Mouse (Mus musculus): ENCODE measurements around the gene Mog. TPM values are rescaled to one million over a fixed set of nuclear protein-coding genes. Genes with fewer than 3 reads are reported as not detected.

Gene Mog
- total RNA-seq, 2 experiments from 2014 or later: 42.6 to 45.6 TPM

DNA sequence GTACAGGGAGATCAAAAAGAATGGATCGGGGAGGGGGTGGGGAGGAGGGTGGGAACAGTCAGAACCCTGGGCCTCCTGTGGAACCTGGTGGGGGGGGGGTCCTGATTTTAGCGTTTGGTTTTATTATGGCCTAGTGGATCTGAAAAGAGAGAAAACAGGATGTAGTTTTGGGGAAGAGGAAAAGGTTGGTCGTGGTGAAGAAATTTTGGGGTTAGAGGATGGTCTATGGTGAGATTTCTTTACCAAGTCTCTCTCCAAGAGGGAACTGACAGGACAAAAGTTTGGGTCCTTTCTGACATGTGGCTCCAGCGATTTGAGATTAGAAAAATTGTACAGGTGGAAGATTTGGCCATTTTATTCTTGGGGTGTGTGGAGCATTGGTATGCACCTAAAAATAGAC is 28.5 kb upstream of the Mog start:
- Histone ChIP-seq H3K27ac (peak overlapping the region; percentile 96), H3K4me3 (peak overlapping the region; percentile 89)
- no peak for TF ChIP-seq CTCF (conservative IDR thresholded peaks at IDR 0.05)
- no peak for DNase-seq (ENCODE audit: low spot score in 2 of 2)

DNA sequence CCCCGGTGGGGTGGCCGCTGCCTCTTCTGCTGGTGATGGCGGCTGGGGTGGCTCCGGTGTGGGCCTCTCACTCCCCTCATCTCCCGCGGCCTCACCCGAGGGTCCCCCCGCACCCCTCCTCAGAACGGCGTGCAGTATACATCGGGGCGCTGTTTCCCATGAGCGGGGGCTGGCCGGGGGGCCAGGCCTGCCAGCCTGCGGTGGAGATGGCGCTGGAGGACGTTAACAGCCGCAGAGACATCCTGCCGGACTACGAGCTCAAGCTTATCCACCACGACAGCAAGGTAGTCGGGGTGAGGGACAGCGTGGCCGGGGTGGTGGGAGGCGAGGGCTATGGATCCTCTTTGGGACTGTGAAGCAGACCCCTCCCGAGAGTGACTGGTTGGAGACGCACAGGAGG is 27.7 kb upstream of the Mog start:
- Histone ChIP-seq H3K4me3 (peak overlapping the region; percentile 89), H3K27ac (peak overlapping the region; percentile 96)
- DNase-seq (ENCODE audit: low spot score in 2 of 2): peak in 1 of 2 experiments; percentile 40
- no peak for TF ChIP-seq CTCF (conservative IDR thresholded peaks at IDR 0.05)

DNA sequence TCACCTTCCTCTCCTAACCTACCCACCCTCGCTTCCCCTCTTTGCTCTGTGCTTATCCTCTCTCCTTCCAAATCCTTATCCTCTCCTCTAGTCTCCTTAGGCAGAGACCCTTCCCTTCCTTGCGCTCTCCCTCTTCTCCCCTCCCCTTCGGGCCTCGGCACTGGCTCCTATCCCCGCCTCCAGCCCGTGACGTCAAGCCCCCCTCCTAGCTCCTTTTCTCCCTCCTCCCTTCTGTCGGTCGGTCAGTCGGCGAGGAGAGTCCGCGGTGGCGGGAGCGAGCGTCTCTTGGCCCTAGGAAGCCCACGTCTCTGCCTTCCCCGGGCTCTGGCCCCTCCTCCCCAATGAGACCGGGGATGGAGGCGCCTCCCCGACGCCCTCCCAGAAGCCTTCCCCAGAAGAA is 27.2 kb upstream of the Mog start:
- H3K27ac ChIP-seq: peak overlapping the region; percentile 96
- TF ChIP-seq CTCF (conservative IDR thresholded peaks at IDR 0.05): no peak
- peak overlapping the region; percentile 89 for H3K4me3 ChIP-seq
- peak; percentile 95 to 96 for DNase-seq (ENCODE audit: low spot score in 2 of 2)

DNA sequence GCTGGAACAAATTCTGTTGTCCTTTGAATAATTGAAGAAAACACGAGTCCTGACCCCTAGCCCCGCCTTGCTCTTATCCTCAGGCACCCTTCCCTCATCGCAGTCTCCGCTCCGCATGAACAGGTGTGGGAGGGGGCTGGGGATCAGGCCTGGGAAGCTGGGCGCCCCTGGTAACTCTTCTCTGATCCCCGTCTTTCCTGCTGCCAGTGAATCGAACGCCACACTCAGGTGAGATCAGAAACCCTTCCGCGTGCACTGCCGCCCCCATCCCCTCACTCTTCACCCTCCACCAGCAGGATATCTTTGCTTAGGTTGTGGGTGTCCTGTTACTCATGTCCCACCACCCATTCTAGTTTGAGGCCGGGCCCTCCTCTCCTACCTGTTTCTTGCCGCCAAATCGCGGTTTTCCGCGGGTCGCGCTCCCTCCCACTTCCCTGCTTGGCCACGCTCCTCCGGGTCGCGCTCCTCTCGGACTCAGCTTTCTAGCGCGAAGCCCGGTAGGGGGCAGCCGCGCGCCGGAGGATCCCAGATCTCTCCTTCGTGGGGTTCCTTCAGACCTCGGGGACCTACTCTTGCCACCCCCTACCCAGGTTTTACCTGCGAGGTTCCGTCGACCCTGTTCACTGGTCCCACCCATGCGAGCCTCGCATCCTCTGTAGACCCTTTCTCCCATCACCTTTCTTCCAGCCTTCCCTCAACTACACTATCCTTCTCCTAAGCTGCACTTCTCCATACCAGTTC is 26.5 kb upstream of the Mog start:
- Histone ChIP-seq H3K4me3 (peak overlapping the region; percentile 89), H3K27ac (peak overlapping the region; percentile 96)
- peak; percentile 66 to 81 for DNase-seq (ENCODE audit: low spot score in 2 of 2)
- TF ChIP-seq CTCF (conservative IDR thresholded peaks at IDR 0.05): peak; percentile 88

DNA sequence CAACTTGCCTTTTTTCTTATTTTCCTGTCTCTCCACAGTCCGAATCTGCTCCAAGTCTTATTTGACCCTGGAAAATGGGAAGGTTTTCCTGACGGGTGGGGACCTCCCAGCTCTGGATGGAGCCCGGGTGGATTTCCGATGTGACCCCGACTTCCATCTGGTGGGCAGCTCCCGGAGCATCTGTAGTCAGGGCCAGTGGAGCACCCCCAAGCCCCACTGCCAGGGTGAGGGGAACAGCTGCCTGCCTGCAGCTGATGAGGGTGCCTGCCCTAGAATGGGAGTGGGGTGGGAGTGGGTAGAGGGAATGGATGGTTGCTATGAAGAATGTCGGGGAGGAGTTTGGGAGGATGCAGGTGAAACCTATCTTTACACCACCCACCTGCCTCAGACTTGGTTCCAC is 25.2 kb upstream of the Mog start:
- peak overlapping the region; percentile 19; the same call in 1 of the 2 replicates for H3K27ac ChIP-seq
- no peak for TF ChIP-seq CTCF (conservative IDR thresholded peaks at IDR 0.05)
- peak overlapping the region; percentile 39 for H3K4me3 ChIP-seq
- DNase-seq (ENCODE audit: low spot score in 2 of 2): no peak

DNA sequence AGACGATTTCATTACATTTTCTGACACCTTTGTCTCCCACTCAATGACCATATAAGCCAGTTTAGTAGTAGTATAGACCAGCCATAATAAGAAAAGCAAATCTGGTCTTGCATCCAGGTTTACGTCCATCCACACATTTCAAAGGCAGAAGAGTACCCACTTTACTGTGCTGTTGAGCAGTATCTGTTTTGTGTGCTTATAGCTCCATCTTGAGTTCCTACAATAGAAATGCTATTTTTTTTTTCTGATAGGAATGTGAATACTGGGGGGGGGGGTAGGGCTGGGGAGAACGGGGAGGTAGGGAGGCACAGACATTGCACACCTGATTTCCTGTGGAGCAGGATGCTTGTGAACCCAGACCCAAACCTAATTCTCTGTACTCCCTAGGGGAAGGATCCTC is 24.8 kb upstream of the Mog start:
- peak; percentile 67 for TF ChIP-seq CTCF (conservative IDR thresholded peaks at IDR 0.05)
- peak overlapping the region; percentile 97; the same call in 1 of the 2 replicates for H3K27ac ChIP-seq
- no peak for DNase-seq (ENCODE audit: low spot score in 2 of 2)
- peak overlapping the region; percentile 83 for H3K4me3 ChIP-seq

DNA sequence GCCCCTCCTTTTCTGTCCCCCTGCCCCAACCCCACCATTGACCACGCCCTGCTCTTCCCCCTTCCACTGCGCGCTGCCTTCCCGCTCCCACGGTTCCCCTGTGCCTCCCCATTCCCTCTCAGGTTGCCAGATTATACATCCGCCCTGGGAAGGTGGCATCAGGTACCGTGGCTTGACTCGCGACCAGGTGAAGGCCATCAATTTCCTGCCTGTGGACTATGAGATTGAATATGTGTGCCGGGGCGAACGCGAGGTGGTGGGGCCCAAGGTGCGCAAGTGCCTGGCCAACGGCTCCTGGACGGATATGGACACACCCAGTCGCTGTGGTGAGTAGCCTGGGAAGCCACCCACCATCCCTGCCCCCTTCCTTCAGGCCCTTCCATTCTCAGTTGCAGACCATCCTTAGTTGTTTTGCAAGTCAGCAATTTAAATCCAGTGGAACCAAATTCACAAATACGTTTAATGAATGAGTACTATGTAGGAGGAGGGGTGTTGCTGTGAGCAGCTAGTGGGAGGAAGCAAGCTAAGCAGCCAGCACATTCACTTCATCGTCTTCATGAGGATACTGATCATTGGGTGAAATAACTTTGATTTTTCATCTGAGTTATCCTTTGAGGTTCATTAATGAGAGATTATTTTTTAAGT is 24.3 kb upstream of the Mog start:
- no peak for DNase-seq (ENCODE audit: low spot score in 2 of 2)
- H3K27ac ChIP-seq: peak overlapping the region; percentile 97
- no peak for TF ChIP-seq CTCF (conservative IDR thresholded peaks at IDR 0.05)

DNA sequence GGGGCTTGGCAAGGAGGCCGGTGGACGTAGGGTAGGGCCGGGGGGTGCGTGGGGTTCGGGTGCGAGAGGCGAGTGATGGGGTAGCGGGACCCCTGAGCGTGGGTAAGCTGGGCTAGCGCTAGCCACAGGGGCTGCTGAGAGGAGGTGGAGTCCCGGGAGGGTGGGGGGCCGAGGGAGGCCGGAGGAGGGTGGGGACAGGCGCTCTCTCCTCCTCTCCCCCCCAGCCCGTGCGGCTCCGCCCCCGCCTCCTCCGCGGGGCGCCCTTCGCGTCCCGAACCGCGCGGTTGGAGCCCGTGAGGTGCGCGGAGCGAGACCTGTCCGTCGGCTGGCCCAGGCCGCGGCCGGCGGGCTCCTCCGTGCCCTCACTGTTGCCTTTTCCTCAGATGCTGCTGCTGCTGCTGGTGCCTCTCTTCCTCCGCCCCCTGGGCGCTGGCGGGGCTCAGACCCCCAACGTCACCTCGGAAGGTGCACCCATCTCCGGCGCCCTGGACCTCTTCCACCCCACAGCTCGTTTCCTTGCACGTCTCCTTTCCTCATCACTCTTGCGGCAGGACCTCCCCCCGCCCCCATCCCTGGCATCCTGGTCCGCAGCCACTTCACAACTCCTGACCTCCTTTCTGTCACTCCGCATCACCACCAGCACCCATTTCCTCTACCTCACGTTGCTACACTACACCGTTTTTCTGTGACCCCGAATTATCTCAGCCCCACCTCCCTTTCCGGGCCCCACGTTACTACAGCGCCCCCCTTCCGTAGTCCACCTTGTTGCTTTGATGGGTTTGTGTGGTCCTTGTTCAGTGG is 23.3 kb upstream of the Mog start:
- TF ChIP-seq CTCF (conservative IDR thresholded peaks at IDR 0.05): peak; percentile 61
- DNase-seq (ENCODE audit: low spot score in 2 of 2): peak; percentile 63 to 69
- H3K4me3 ChIP-seq: peak overlapping the region; percentile 83
- peak overlapping the region; percentile 97 for H3K27ac ChIP-seq

More for the DNA sequence above, 24.3 kb upstream of the Mog start:
- H3K4me3 ChIP-seq: peak overlapping the region; percentile 83

DNA sequence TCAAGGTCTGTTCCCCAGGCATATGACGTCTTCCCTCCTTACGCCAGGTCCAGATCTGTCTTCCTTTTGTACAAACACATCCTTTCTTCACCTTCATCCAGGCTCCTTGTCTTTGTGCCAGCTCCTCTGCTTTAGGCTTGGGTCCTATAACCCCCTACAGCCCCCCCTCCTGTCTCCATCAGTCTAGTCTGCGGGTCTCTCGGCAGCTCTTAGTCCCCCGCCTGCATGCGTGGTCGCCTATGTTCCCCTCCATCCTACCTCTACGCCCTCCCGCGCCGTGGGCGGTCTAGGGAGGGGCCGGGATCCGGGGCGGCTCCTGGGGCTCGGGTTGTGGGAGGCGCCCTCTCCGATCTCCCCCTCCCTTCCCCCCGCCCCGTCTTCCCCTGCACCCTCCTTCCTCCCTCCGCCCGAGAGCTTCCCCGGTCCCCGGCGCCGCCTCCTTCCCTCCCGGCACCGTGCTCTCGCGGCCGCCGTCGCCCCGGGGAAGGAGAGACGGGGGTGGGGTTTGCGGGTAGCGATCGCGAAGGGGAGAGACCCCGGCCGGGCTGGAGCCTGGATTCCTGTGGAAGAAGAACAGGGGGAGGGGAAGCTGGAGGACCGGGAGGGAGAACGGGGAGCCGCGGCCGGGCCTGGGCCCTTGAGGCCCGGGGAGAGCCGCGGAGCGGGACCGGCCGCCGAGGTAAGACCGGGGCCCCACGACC is 22.6 kb upstream of the Mog start, which contains the start of gene Gabbr1:
Gabbr1 (plus strand) TSS at position 356 of the 701 bp plus-strand sequence.
- DNase-seq (ENCODE audit: low spot score in 2 of 2): peak; percentile 84 to 86
- no peak for TF ChIP-seq CTCF (conservative IDR thresholded peaks at IDR 0.05)
- Histone ChIP-seq H3K27ac (peak within 1 kb of the TSS; percentile 97), H3K4me3 (peak within 1 kb of the TSS; percentile 83)

DNA sequence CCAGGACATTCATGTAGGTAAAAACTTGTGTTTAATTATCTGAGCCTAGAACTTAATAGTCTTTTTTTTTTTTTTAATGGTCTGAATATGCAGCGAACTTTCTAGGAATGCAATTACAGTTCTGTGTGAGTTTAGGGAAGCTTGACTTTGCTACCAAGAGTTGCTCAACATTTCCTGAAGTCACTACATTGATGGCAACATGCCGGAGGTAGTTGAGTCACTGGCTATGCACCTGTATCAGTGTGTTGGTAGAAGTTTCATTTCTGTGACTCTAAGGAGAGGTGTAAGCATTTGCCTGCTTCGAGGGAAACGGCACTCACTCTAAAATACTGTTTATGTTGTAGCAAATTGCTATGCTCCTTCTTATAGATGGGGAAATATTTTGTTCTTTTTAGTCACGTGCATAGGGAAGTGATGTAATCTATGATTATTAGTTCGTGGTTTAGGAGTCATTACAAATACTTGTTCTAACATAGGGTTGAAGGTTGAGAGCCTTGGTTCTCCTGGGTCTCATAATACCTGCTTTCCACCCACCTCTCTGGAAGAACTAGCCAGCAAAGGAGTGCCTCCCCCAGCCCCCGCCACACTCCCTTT is 21.6 kb upstream of the Mog start:
- Histone ChIP-seq H3K4me3 (peak overlapping the region; percentile 83), H3K27ac (peak overlapping the region; percentile 97)
- DNase-seq (ENCODE audit: low spot score in 2 of 2): no peak
- no peak for TF ChIP-seq CTCF (conservative IDR thresholded peaks at IDR 0.05)

DNA sequence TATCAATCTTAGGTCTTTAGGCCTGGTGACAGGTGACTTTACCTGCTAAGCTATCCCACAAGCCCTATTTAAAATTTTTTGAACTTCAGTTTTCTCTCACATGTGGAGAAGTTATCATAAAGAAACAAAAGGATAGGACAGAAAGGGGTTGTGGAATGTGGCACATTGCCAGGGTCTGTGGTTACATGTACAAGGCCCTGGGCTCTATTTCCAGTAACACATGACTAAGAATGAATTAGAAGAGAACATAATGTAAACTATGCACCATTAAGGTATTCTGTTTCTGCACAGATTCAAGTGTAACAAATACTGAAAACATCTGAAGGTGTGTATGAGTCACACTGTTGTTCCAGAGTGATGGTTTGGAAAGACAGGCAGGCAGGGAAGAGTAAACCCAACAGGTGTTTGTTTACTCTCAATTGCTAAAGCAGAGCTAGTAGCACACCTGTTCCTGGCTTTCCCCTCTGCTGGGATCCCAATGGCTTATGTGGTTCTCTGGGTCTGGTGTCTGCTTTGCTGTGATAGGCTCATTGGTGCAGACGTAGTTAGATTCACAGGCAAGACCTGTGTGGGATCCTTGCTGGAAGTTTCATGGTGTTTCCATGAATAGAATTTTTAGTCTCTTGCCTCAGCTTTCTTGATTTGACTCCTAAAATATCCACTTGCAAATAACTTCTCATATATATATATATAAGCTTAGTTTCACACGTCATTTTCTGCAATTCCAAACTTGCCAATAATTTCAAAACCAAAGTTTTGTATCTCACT is 16.1 kb upstream of the Mog start:
- DNase-seq (ENCODE audit: low spot score in 2 of 2): no peak
- TF ChIP-seq CTCF (conservative IDR thresholded peaks at IDR 0.05): no peak
- Histone ChIP-seq H3K4me3 (no peak overlapping the region), H3K27ac (no peak overlapping the region)
